Mouse (Mus musculus): ENCODE measurements around the gene Tubb4b. TPM values are rescaled to one million over a fixed set of nuclear protein-coding genes. Genes with fewer than 3 reads are reported as not detected.

Tubb4b gene
- total RNA-seq, 2 experiments from 2014 or later = 415 to 442 TPM

Other genes with a start within 250 kb of the Tubb4b start
- gene Mrpl41, start 249.6 kb downstream of the Tubb4b start, total RNA-seq (2021) = 10 to 100 TPM; 78.3 to 79.7 TPM
- 10 to 100 TPM; 13.5 to 13.7 TPM for gene Pnpla7, start 248.7 kb downstream of the Tubb4b start, total RNA-seq (2021)
- 10 to 100 TPM; 45.8 to 47.8 TPM for gene Nsmf, start 170.3 kb downstream of the Tubb4b start, total RNA-seq (2021)
- gene Entpd8, start 144.4 kb downstream of the Tubb4b start, total RNA-seq (2021) = not detected
- gene Noxa1, start 129.6 kb downstream of the Tubb4b start, total RNA-seq (2021) = not detected
- 10 to 100 TPM; 31.2 to 33.4 TPM for gene Nrarp, start 43.9 kb downstream of the Tubb4b start, total RNA-seq (2021)
- gene Tor4a, start 27.8 kb downstream of the Tubb4b start, total RNA-seq (2021) = 1 to 10 TPM; 4.4 to 5.8 TPM
- 10 to 100 TPM; 43.4 to 44.5 TPM for gene Nelfb, start 13.2 kb downstream of the Tubb4b start, total RNA-seq (2021)
- gene Stpg3, start 10.1 kb downstream of the Tubb4b start, total RNA-seq (2021) = not detected
- not detected for gene Fam166a, start 6.0 kb downstream of the Tubb4b start, total RNA-seq (2021)
- gene Slc34a3, start 9.7 kb upstream of the Tubb4b start, total RNA-seq (2021) = not detected
- gene Rnf224, start 12.1 kb upstream of the Tubb4b start, total RNA-seq (2021) = not detected
- 1 to 10 TPM; 1.5 to 3.0 TPM for gene Rnf208, start 17.6 kb upstream of the Tubb4b start, total RNA-seq (2021)
- not detected for gene Cysrt1, start 17.8 kb upstream of the Tubb4b start, total RNA-seq (2021)
- 1 to 10 TPM; 1.3 to 1.8 TPM for gene AL732309.1, start 22.2 kb upstream of the Tubb4b start, total RNA-seq (2021)
- 10 to 100 TPM; 16.9 to 18.1 TPM for gene Tmem203, start 30.7 kb upstream of the Tubb4b start, total RNA-seq (2021)
- gene Tprn, start 37.9 kb upstream of the Tubb4b start, total RNA-seq (2021) = 1 to 10 TPM; 4.9 to 5.7 TPM
- 10 to 100 TPM; 60.0 to 62.0 TPM for gene Ssna1, start 47.7 kb upstream of the Tubb4b start, total RNA-seq (2021)
- gene Anapc2, start 47.8 kb upstream of the Tubb4b start, total RNA-seq (2021) = 10 to 100 TPM; 49.7 to 53.1 TPM
- gene Tmem210, start 63.4 kb upstream of the Tubb4b start, total RNA-seq (2021) = not detected
- not detected for gene Lrrc26, start 65.2 kb upstream of the Tubb4b start, total RNA-seq (2021)
- gene Grin1, start 94.5 kb upstream of the Tubb4b start, total RNA-seq (2021) = not detected
- 10 to 100 TPM; 27.2 to 28.6 TPM for gene Man1b1, start 107.6 kb upstream of the Tubb4b start, total RNA-seq (2021)
- 1 to 10 TPM; 4.7 to 5.2 TPM for gene Dpp7, start 131.7 kb upstream of the Tubb4b start, total RNA-seq (2021)
- 1 to 10 TPM; 7.3 to 9.5 TPM for gene Uap1l1, start 141.0 kb upstream of the Tubb4b start, total RNA-seq (2021)
- gene Sapcd2, start 147.6 kb upstream of the Tubb4b start, total RNA-seq (2021) = 10 to 100 TPM in 1 of 2 experiments, 1 to 10 TPM in 1; 8.7 to 10.8 TPM
- gene Entpd2, start 171.2 kb upstream of the Tubb4b start, total RNA-seq (2021) = 1 to 10 TPM; 5.7 to 8.5 TPM
- gene Npdc1, start 174.6 kb upstream of the Tubb4b start, total RNA-seq (2021) = 10 to 100 TPM; 33.1 to 35.2 TPM
- gene Fut7, start 198.6 kb upstream of the Tubb4b start, total RNA-seq (2021) = under 1 TPM in 1 of 2 experiments, not detected in 1; 0.11 TPM
- 10 to 100 TPM; 19.4 to 20.7 TPM for gene Abca2, start 204.0 kb upstream of the Tubb4b start, total RNA-seq (2021)
- 1 to 10 TPM; 2.8 to 4.1 TPM for gene Clic3, start 232.1 kb upstream of the Tubb4b start, total RNA-seq (2021)
- 10 to 100 TPM; 30.5 to 32.8 TPM for gene Paxx, start 236.4 kb upstream of the Tubb4b start, total RNA-seq (2021)
- 100 to 1,000 TPM; 117 to 137 TPM for gene Ptgds, start 245.3 kb upstream of the Tubb4b start, total RNA-seq (2021)